Mouse (Mus musculus) retina, postnatal 1 day (tissue): ENCODE measurements at regions not wholly inside any gene's neighbourhood (a gene's known extent, or its start where the extent isn't known, plus 50 kb on each side); places are given as distances from the start of the nearest gene placed in this dataset.

Source experiments
- DNase-seq: peaks from one replicate; pipeline ENCODE4 v3.0.0-alpha.2; 2012

DNA sequence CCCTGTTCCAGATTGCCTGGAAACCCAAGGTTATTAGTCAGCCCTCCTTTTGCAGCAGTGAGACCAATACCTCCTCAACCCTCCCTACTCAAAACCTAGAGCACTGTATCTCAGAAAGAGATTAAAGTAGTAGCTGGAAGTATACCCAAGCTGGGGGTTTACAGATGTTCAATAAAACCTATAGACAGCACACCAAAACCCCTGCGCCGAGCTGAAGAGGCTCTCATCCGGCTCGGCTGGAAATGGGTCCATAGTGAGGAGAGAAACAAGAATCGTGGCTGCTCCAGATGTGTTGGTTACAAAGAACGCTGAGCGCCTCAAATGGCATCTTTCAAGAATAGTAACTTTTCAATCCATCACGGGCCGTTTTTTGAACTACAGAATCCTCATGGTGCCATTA lies 273.7 kb downstream of the Rwdd3 start:
- no peak for DNase-seq

- no peak for DNase-seq
Measured at GRCm38 (mm10) chr3:120897221-120897620, 274.3 kb downstream of the Rwdd3 start.

- DNase-seq, result no peak
Measured at GRCm38 (mm10) chr3:120886063-120886841, 285.2 kb downstream of the Rwdd3 start.

GRCm38 (mm10) chr3:120885401-120885800 lies 286.1 kb downstream of the Rwdd3 start:
- DNase-seq, result no peak

- DNase-seq, result peak; percentile 76
Measured at GRCm38 (mm10) chr3:120884189-120884588, 287.3 kb downstream of the Rwdd3 start.

GRCm38 (mm10) chr3:120883650-120884049 lies 287.8 kb downstream of the Rwdd3 start:
- DNase-seq, result peak; percentile 65

- DNase-seq, result no peak
Measured at GRCm38 (mm10) chr3:120879409-120879808, 292.1 kb downstream of the Rwdd3 start.

DNA sequence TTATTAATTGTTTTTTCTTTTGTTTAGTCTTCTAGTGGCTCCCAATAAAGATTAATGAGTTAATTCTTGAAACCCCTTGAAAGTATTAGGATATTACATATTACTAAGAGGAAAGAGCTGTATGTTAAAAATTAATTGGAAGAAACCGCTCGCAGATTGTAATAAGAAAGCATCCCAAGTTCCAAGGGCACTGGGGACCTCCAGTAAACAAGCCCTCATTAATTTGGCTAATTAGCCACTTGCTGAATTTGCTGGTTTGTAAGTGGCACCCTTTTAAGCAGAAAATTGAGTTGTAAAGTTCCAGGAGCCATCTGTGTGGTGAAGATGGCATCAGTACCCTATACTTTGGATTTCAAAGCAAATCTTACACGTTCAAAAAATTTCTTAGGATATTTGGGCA lies 295.8 kb downstream of the Rwdd3 start:
- peak; percentile 38 for DNase-seq

- DNase-seq, result no peak
Measured at GRCm38 (mm10) chr3:120865036-120865435, 306.5 kb downstream of the Rwdd3 start.

GRCm38 (mm10) chr3:120861641-120862040 lies 309.9 kb downstream of the Rwdd3 start:
- DNase-seq, result no peak

DNA sequence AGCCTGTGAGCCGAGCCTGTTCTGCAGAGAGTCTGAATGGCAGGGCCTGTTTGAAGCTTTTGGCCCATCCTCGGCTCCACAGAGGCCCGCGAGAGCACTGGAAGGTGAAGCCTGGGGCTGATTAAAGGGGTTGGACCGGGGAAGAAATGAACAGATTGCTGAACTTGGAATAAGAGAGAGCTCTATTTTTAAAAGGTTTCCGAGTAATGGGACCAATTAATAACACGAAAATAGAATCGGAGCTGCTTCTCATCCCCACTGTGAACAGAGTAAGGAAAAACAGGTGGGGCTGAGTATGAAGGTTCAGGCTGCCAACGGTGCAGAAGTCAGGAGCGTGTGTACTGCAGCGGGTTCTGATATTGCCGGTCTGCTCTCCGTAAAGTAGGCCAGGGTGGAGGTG lies 313.2 kb downstream of the Rwdd3 start:
- no peak for DNase-seq

DNA sequence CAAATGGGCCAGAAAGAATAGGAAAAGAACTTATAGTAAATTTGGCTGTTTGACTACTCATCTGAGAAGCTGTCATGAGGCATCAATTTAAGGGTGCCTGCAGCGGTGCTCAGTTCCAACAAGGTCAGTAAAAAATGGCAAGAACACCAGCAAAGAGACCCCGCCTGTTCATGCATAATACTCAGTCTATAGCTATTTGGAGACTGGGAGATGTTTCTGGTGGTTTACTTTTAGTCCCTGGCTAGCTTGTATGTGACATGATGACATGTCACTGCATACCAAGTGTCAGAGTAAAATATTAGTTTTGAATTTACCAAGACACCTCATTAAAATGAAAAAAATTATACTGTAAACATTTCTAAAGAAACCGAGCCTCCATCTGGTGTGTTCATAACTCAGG lies 317.2 kb downstream of the Rwdd3 start:
- DNase-seq, result no peak

- DNase-seq, result no peak
Measured at GRCm38 (mm10) chr3:120843623-120844022, 327.9 kb downstream of the Rwdd3 start.

GRCm38 (mm10) chr3:120823536-120823935 lies 348.0 kb downstream of the Rwdd3 start:
- DNase-seq, result no peak

DNA sequence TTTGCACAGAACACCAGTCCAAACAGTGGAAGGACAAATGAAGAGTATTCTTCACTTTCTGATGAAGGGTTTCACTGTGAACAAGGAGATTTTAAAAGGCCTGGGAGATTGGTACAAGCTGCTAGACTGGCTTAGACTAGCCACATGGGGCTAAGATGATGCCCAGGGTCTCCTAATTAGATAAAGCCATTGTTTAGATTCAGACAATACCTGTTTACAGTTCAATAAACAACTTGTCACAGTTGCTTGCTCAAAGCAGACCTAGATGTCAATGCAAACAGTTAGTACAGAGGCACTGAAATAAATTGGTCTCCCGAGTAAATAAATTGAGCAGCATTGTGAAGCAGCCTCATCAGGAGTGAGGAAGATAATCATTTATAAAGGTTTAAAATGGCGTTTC lies 359.6 kb downstream of the Rwdd3 start:
- peak; percentile 67 for DNase-seq

- no peak for DNase-seq
Measured at GRCm38 (mm10) chr3:120810527-120810926, 361.0 kb downstream of the Rwdd3 start.

DNA sequence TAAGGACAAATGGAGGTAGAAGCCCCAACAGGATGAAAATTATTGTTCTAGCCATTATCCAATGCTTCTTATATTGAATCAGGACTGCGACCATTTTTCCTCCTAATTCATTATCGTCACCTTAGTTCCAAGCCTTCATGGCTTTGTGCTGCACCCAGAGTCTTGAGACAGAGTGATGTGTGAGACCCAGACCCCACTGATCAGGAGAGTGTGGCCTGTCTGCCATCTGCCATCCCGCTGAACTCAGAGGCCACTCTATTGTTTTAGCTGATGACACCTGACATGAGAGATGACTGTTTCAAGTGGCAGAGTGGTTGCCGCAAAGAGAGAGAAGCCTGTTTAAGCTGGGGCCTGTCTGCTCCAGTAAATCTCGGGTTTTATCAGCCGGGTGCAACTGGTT lies 361.4 kb downstream of the Rwdd3 start:
- peak; percentile 43 for DNase-seq

GRCm38 (mm10) chr3:120786659-120787058 lies 384.8 kb downstream of the Rwdd3 start:
- DNase-seq, result peak; percentile 8

- no peak for DNase-seq
Measured at GRCm38 (mm10) chr3:120781486-120781885, 390.0 kb downstream of the Rwdd3 start.

DNA sequence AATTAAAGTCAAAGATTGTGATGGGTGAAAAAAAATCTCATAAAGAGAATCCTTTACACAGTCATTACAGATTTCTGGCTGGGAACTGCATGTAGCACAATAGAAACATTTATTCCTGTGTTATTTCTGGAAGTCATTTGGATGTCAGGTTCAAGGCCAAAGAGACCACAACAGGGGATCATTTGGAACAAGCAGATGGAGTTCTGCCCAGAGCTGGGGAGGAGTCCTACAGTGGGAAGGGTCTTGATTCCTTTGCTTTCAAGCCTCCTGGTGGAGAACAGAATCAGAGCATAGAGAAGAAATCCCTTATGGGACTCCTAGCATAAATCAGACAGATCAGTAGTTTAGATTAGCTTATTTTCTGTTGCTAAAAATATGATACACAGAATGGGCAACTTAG lies 392.4 kb downstream of the Rwdd3 start:
- DNase-seq, result no peak

GRCm38 (mm10) chr3:120774951-120775350 lies 396.5 kb downstream of the Rwdd3 start:
- DNase-seq, result no peak

DNA sequence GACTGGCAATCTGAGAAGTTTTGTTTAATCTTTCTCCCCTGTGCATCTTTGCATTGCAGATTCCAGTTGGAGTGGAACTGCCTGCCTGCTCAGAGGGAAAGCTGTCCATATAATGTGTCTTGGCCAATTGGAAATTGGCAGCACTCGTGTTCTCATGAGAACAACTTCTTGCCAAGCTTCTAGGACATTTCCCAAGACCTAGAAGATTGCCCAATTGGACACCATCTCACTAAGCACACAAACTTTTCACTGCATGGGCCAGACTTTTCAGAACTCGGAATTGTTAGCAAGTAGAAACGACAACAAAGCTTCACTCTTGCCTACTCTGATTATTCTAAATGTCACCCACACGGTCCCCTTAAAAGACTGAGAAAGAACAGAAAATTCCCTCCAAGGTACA lies 409.8 kb downstream of the Rwdd3 start:
- no peak for DNase-seq

DNA sequence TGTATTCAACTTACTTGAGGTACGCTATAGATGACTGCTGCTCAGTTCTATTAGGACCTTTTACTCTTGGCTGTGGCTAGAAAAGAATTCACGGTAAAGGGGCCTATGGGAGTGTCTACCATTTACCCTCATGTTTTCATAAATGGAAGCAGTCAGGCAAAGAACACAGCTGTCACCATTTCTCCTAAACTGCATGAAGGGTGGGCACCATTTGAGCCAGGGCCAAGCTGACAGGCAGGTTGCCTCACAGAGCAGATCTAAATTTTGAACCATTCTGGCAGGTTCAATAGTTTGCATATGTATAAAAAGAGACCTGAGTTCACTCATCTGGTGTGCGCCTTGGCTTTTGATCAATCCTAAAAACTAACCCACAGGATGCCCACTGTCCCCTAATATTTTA lies 410.3 kb downstream of the Rwdd3 start:
- no peak for DNase-seq

DNA sequence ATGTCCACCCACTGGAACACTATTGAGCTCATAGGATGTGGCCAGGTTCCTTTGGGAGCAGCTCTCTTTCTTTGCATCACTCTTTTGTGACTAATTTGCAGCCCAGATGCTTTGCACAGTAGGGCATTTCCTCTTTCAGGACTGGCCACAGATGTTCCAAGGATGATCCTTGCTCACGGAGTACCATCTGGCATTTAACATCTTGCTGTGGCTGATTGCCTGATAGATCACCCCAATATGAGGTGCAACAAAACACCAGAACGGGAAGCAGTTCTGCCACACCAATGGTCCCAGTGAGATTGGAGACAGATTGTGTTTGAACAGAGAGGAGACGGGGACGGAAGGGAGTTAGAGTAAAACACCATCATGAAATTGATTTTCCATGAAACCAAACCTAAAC lies 423.0 kb downstream of the Rwdd3 start:
- DNase-seq, result no peak

DNA sequence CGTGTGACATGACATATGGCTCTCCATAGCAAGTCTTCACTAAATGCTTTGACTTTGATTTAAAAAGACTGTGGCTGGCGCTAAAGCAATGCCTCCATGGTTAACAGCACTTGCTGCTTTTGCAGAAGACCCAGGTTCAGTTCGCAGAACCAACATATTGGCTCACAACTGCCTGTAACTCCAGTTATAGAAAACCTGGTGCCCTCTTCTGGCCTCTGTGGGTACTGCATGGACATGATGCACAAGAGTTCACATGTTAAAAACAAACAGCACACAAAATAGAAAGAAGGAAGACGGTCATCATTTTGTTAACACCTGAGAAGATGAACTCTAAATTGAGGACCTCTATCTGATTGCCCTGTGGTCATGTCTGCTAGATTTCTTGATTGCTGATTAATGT lies 423.8 kb downstream of the Rwdd3 start:
- peak; percentile 17 for DNase-seq
